Mouse (Mus musculus) granulocyte monocyte progenitor cell, adult 5-6 weeks (primary cell): ENCODE results near the gene Uba5. TPM values are rescaled to one million over a fixed set of nuclear protein-coding genes. Genes with fewer than 3 reads are reported as not detected.

Experiments
- total RNA-seq, 2 experiments: library from RNA; stranded (forward) in 1 of 2; stranded (reverse) in 1 of 2; fragments of 200-712, 200-1000 nt in 1 of 2; fragments of >200 nt in 1 of 2; fragmentation: Nextera tagmentation in 1 of 2; gene quantifications; 2 replicates each; pipeline ENCODE4 v1.2.3; 2014 to 2017

Uba5 gene
- total RNA-seq, 2 experiments from 2014 or later = 52.5 to 57.4 TPM

Other genes with a start within 250 kb of the Uba5 start
- 6.7 and 10.2 TPM in 2 replicates for gene Nphp3, start 60.6 kb downstream of the Uba5 start, total RNA-seq (2014; fragmentation: Nextera tagmentation)
- 4.2 and 4.3 TPM in 2 replicates for gene Nphp3, start 60.6 kb downstream of the Uba5 start, total RNA-seq (2017)
- gene Gm28305, start 22.5 kb downstream of the Uba5 start, total RNA-seq (2014; fragmentation: Nextera tagmentation) = not detected in 2 replicates
- gene Gm28305, start 22.5 kb downstream of the Uba5 start, total RNA-seq (2017) = not detected in 2 replicates
- gene Acad11, start 243 bp upstream of the Uba5 start, total RNA-seq (2014; fragmentation: Nextera tagmentation) = 25.1 and 32.9 TPM in 2 replicates
- 26.1 and 31.1 TPM in 2 replicates for gene Acad11, start 243 bp upstream of the Uba5 start, total RNA-seq (2017)
- not detected in 2 replicates for gene Ackr4, start 63.8 kb upstream of the Uba5 start, total RNA-seq (2014; fragmentation: Nextera tagmentation)
- 0.09 TPM in 1 of 2 replicates, not detected in the other for gene Ackr4, start 63.8 kb upstream of the Uba5 start, total RNA-seq (2017)
- gene Dnajc13, start 199.8 kb upstream of the Uba5 start, total RNA-seq (2014; fragmentation: Nextera tagmentation) = 62.3 and 102 TPM in 2 replicates
- 48.9 and 53.9 TPM in 2 replicates for gene Dnajc13, start 199.8 kb upstream of the Uba5 start, total RNA-seq (2017)